Mouse (Mus musculus): ENCODE measurements around the gene Trip6. TPM values are rescaled to one million over a fixed set of nuclear protein-coding genes. Genes with fewer than 3 reads are reported as not detected.
A peak's percentile ranks its signal among the peaks of the same experiment; 100 is the strongest.

Gene Trip6
- total RNA-seq, 1 experiment = 22.7 TPM

DNA sequence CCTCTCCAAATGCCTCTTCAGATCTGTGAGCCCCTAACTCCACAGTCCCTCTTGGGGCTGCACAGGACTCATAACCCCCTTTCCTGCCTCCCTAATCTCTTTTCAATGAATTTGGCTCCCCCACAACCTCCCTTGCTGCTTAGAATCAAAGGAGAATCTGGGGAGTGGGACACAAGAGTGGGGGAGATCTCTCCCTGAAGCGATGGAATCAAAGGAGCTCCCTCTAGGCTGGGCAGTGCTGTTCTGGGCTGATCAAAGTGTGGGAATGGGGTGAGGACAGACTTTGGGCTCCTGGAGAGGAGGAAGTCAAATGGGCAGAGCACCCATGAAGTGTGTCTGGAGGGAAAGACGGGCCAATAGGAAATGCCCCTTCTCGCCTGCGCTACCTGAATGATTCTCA, 37.2 kb upstream of the Trip6 start:
- Histone ChIP-seq H3K9me3 (ENCODE audit: control insufficient read depth, insufficient read depth, low read depth, low read length) (no peaks in the 10 kb centered on the region), H3K4me3 (ENCODE audit: insufficient read depth in 1 of 2, low read depth in 1 of 2, low read length in 2 of 2, poor library complexity in 1 of 2, severe bottlenecking in 1 of 2) (peak overlapping the region; percentile 86), H3K9ac (ENCODE audit: insufficient read depth, low read depth, low read length, poor library complexity, severe bottlenecking) (peak overlapping the region; percentile 41; the same call in 1 of the 2 replicates), H3K4me1 (ENCODE audit: control insufficient read depth in 2 of 2, insufficient read depth in 2 of 2, low read length in 2 of 2, poor library complexity in 1 of 2) (peaks cover 3 to 21% of the 10 kb centered on the region in 2 experiments; a peak in 3 of 4 replicates), H3K27ac (ENCODE audit: insufficient read depth, low read depth, low read length, poor library complexity, severe bottlenecking) (peak overlapping the region; percentile 5; the same call in 1 of the 2 replicates), H3K36me3 (ENCODE audit: control insufficient read depth, insufficient read depth, low read length, poor library complexity, severe bottlenecking) (peaks cover 14% of the 10 kb centered on the region; the same call in 1 of the 2 replicates)
- no peak for TF ChIP-seq ZC3H11A (IDR thresholded peaks at IDR 0.05; ENCODE audit: borderline replicate concordance, low read depth, low read length)
- TF ChIP-seq ZNF384 (IDR thresholded peaks at IDR 0.05; ENCODE audit: low read depth, low read length) = no peak
- no peak for TF ChIP-seq HCFC1 (IDR thresholded peaks at IDR 0.05; ENCODE audit: borderline replicate concordance, insufficient read depth, low read length)
- no peak for TF ChIP-seq CHD2 (IDR thresholded peaks at IDR 0.05; ENCODE audit: low read depth, low read length)
- TF ChIP-seq MAFK (IDR thresholded peaks at IDR 0.05; ENCODE audit: insufficient read depth, low read depth, low read length) = no peak
- in situ Hi-C loops (cut with MboI; ENCODE audit: low sequenced_read_pairs in 2 of 2, unreplicated experiment in 2 of 2) = no loop called here
- no peak for DNase-seq (ENCODE audit: low read depth, low spot score)

GRCm38 (mm10) chr5:137351058-137351380, 36.8 kb upstream of the Trip6 start:
- Histone ChIP-seq H3K9me3 (ENCODE audit: control insufficient read depth, insufficient read depth, low read depth, low read length) (no peaks in the 10 kb centered on the region), H3K9ac (ENCODE audit: insufficient read depth, low read depth, low read length, poor library complexity, severe bottlenecking) (peak overlapping the region; percentile 88; the same call in 1 of the 2 replicates), H3K4me3 (ENCODE audit: insufficient read depth in 1 of 2, low read depth in 1 of 2, low read length in 2 of 2, poor library complexity in 1 of 2, severe bottlenecking in 1 of 2) (peak overlapping the region; percentile 86), H3K36me3 (ENCODE audit: control insufficient read depth, insufficient read depth, low read length, poor library complexity, severe bottlenecking) (peaks cover 14% of the 10 kb centered on the region; the same call in 1 of the 2 replicates), H3K27ac (ENCODE audit: insufficient read depth, low read depth, low read length, poor library complexity, severe bottlenecking) (no peak overlapping the region), H3K4me1 (ENCODE audit: control insufficient read depth in 2 of 2, insufficient read depth in 2 of 2, low read length in 2 of 2, poor library complexity in 1 of 2) (peaks cover 3 to 22% of the 10 kb centered on the region in 2 experiments; a peak in 3 of 4 replicates)
- in situ Hi-C loops (cut with MboI; ENCODE audit: low sequenced_read_pairs in 2 of 2, unreplicated experiment in 2 of 2) = no loop called here
- no peak for DNase-seq (ENCODE audit: low read depth, low spot score)
- no peak for TF ChIP-seq CHD2 (IDR thresholded peaks at IDR 0.05; ENCODE audit: low read depth, low read length)
- no peak for TF ChIP-seq MAFK (IDR thresholded peaks at IDR 0.05; ENCODE audit: insufficient read depth, low read depth, low read length)
- TF ChIP-seq HCFC1 (IDR thresholded peaks at IDR 0.05; ENCODE audit: borderline replicate concordance, insufficient read depth, low read length) = no peak
- TF ChIP-seq ZNF384 (IDR thresholded peaks at IDR 0.05; ENCODE audit: low read depth, low read length) = no peak
- TF ChIP-seq ZC3H11A (IDR thresholded peaks at IDR 0.05; ENCODE audit: borderline replicate concordance, low read depth, low read length) = no peak

DNA sequence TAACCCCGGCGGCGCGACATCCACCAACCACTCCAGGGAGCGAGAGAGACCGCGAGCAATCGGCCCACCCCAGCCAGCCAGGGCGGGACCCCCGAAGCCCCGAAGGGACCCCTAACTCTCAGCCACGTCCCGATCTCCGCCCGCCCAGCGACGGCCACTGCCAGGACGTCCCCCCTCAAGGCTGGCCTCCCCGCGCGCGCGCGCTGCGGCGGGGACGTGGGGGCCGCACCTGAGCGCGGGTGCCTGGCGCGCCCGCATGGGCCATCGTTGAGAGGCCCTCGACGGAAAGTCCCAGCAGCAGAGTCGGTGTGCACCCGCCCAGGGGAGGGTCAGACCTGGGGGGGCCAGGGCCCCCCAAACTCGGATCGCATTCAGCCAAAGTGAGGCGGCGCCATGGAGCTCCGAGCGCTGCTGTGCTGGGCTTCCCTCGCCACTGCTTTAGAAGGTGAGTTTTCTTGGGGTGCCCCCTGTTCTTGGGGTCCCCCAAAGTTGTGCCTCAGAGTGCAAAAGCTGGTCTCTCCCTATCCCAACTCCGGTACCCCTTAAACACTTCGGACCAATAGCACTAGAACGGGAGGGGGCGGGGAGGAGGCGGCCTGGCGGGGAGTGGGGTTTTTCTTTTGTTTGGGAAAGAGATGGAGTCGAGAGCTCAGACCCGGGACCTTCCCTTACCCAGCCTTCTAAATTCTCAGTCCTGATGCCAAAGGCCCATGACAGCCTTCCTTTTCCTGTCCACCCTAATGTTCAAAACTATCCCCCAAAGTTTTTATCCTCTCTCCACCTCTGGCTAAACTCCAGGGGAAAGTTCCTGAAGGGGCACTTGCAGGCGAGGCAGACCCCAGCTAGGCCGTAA, 36.2 kb upstream of the Trip6 start:
- Histone ChIP-seq H3K4me1 (ENCODE audit: control insufficient read depth in 2 of 2, insufficient read depth in 2 of 2, low read length in 2 of 2, poor library complexity in 1 of 2) (peaks cover 3 to 24% of the 10 kb centered on the region in 2 experiments; a peak in 3 of 4 replicates), H3K9ac (ENCODE audit: insufficient read depth, low read depth, low read length, poor library complexity, severe bottlenecking) (peak overlapping the region; percentile 88), H3K4me3 (ENCODE audit: insufficient read depth in 1 of 2, low read depth in 1 of 2, low read length in 2 of 2, poor library complexity in 1 of 2, severe bottlenecking in 1 of 2) (peak overlapping the region; percentile 86), H3K36me3 (ENCODE audit: control insufficient read depth, insufficient read depth, low read length, poor library complexity, severe bottlenecking) (peaks cover 14% of the 10 kb centered on the region; the same call in 1 of the 2 replicates), H3K27ac (ENCODE audit: insufficient read depth, low read depth, low read length, poor library complexity, severe bottlenecking) (peak overlapping the region; percentile 41; the same call in 1 of the 2 replicates), H3K9me3 (ENCODE audit: control insufficient read depth, insufficient read depth, low read depth, low read length) (no peaks in the 10 kb centered on the region)
- TF ChIP-seq MAFK (IDR thresholded peaks at IDR 0.05; ENCODE audit: insufficient read depth, low read depth, low read length) (no peak), ZNF384 (IDR thresholded peaks at IDR 0.05; ENCODE audit: low read depth, low read length) (no peak), ZC3H11A (IDR thresholded peaks at IDR 0.05; ENCODE audit: borderline replicate concordance, low read depth, low read length) (no peak), HCFC1 (IDR thresholded peaks at IDR 0.05; ENCODE audit: borderline replicate concordance, insufficient read depth, low read length) (no peak), CHD2 (IDR thresholded peaks at IDR 0.05; ENCODE audit: low read depth, low read length) (no peak)
- no peak for DNase-seq (ENCODE audit: low read depth, low spot score)
- in situ Hi-C loops (cut with MboI; ENCODE audit: low sequenced_read_pairs in 2 of 2, unreplicated experiment in 2 of 2) = no loop called here

GRCm38 (mm10) chr5:137349384-137350204, 35.4 kb upstream of the Trip6 start, which contains the start of gene Ephb4:
Ephb4 (plus strand) TSS chr5:137350109.
- Histone ChIP-seq H3K4me3 (ENCODE audit: insufficient read depth in 1 of 2, low read depth in 1 of 2, low read length in 2 of 2, poor library complexity in 1 of 2, severe bottlenecking in 1 of 2) (peak within 1 kb of the TSS; percentile 86), H3K36me3 (ENCODE audit: control insufficient read depth, insufficient read depth, low read length, poor library complexity, severe bottlenecking) (peaks cover 10% of the 10 kb centered on the region; the same call in 1 of the 2 replicates), H3K9me3 (ENCODE audit: control insufficient read depth, insufficient read depth, low read depth, low read length) (no peaks in the 10 kb centered on the region), H3K27ac (ENCODE audit: insufficient read depth, low read depth, low read length, poor library complexity, severe bottlenecking) (peak within 1 kb of the TSS; percentile 68), H3K4me1 (ENCODE audit: control insufficient read depth in 2 of 2, insufficient read depth in 2 of 2, low read length in 2 of 2, poor library complexity in 1 of 2) (peaks cover 3 to 24% of the 10 kb centered on the region in 2 experiments; a peak in 3 of 4 replicates), H3K9ac (ENCODE audit: insufficient read depth, low read depth, low read length, poor library complexity, severe bottlenecking) (peak within 1 kb of the TSS; percentile 88)
- in situ Hi-C loops (cut with MboI; ENCODE audit: low sequenced_read_pairs in 2 of 2, unreplicated experiment in 2 of 2) = no loop called here
- TF ChIP-seq MAFK (IDR thresholded peaks at IDR 0.05; ENCODE audit: insufficient read depth, low read depth, low read length) (no peak), ZNF384 (IDR thresholded peaks at IDR 0.05; ENCODE audit: low read depth, low read length) (no peak), HCFC1 (IDR thresholded peaks at IDR 0.05; ENCODE audit: borderline replicate concordance, insufficient read depth, low read length) (peak; percentile 16; the same call in 1 of the 2 replicates), ZC3H11A (IDR thresholded peaks at IDR 0.05; ENCODE audit: borderline replicate concordance, low read depth, low read length) (no peak), CHD2 (IDR thresholded peaks at IDR 0.05; ENCODE audit: low read depth, low read length) (no peak)
- DNase-seq (ENCODE audit: low read depth, low spot score) = peak; percentile 96

All from ES-E14 (cell line).